In the genomic region with DNA sequence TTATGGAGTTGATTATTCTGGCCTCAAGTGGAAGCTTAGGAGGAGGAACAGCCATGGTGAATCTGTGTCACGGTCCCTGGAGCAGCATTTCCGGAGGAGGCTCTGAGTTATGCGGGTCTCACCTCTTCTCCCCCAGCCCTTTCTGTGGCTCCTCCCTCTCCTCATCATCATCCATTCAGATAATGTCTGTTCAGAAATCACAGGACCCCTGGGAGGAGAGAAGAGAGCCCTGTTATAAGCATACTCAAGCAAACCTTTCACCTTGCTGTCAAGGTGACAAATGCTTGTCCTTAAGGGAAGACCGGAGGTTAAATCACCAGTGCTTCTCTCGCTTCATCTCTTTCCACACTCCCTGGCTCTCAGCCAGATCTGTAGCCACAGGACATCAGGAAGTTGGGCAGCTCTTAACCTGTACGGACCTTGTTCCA, we compare ENCODE assay signal across 12 mouse cellular contexts.
DNase-seq lines count a peak whose midpoint lies in the region; ATAC-seq and TF ChIP-seq lines count a peak whose summit lies in the region.
"Had no signal": no experiment of that assay in that cellular context is flagged by ENCODE, and none has a peak within 500 bp of the region (broad histone marks: within the 10 kb centered on the region; RNA-seq: fewer than 3 reads in every experiment).

No protein-coding gene starts in this region.

- H3K36me3 ChIP-seq in kidney, embryonic 15.5 days = no peaks in the 10 kb centered on the region
- no peaks in the 10 kb centered on the region for H3K36me3 ChIP-seq in kidney, postnatal 0 days (ENCODE audit: insufficient read depth, low read length)
- H3K36me3 ChIP-seq in limb, embryonic 10.5 days = no peaks in the 10 kb centered on the region
- H3K36me3 ChIP-seq: embryonic facial prominence, embryonic 15.5 days; midbrain, embryonic 15.5 days had no signal

- no peak overlapping the region for H3K9ac ChIP-seq in kidney, embryonic 15.5 days
- H3K9ac ChIP-seq in kidney, postnatal 0 days (ENCODE audit: low read depth, low read length) = no peak overlapping the region
- H3K9ac ChIP-seq: embryonic facial prominence, embryonic 15.5 days; liver, embryonic 12.5 days; midbrain, embryonic 15.5 days had no signal

- peaks cover 20% of the 10 kb centered on the region for H3K4me1 ChIP-seq in kidney, embryonic 15.5 days
- H3K4me1 ChIP-seq in kidney, postnatal 0 days (replicated peaks; ENCODE audit: insufficient read depth, low read length) = 0 out of 2 replicates have a peak, but pooled peaks cover 3% of the 10 kb centered on the region
- peaks cover 8% of the 10 kb centered on the region for H3K4me1 ChIP-seq in limb, embryonic 10.5 days
- H3K4me1 ChIP-seq: liver, embryonic 12.5 days had no signal

- no peak for DNase-seq in kidney, adult 11 months
- peak; percentile 35 for DNase-seq in adrenal gland, adult 2 months
- peak; percentile 7 for DNase-seq in cerebellum, adult 8-10 months
- DNase-seq in kidney, postnatal 0 days (ENCODE audit: low spot score) = peak; percentile 81
- no peak for DNase-seq in layer of hippocampus, postnatal 14 days (ENCODE audit: low spot score in 2 of 2)
- no peak for DNase-seq in limb, embryonic 10.5 days (ENCODE audit: low spot score)
- DNase-seq in layer of hippocampus, postnatal 10 days (ENCODE audit: low spot score in 2 of 2) = no peak
- DNase-seq: right cerebral cortex, adult 18-20 months had no signal

- 6% methylated on average over 6 of the region's 6 CpGs for WGBS in kidney, embryonic 15.5 days
- WGBS in kidney, postnatal 0 days = 16% methylated on average over 6 of the region's 6 CpGs
- WGBS in limb, embryonic 10.5 days = 50% methylated on average over 6 of the region's 6 CpGs

- 0 out of 2 replicates have a peak overlapping the region, but pooled peaks have one; percentile 9 for H3K27ac ChIP-seq in kidney, embryonic 15.5 days
- no peak overlapping the region for H3K27ac ChIP-seq in kidney, postnatal 0 days
- no peak overlapping the region for H3K27ac ChIP-seq in limb, embryonic 10.5 days
- H3K27ac ChIP-seq: embryonic facial prominence, embryonic 15.5 days; liver, embryonic 12.5 days; midbrain, embryonic 15.5 days had no signal

- no peak overlapping the region for H3K4me2 ChIP-seq in kidney, embryonic 15.5 days
- no peak overlapping the region for H3K4me2 ChIP-seq in kidney, postnatal 0 days (ENCODE audit: low read length)
- H3K4me2 ChIP-seq: embryonic facial prominence, embryonic 15.5 days; liver, embryonic 12.5 days; midbrain, embryonic 15.5 days had no signal

- no peaks in the 10 kb centered on the region for H3K9me3 ChIP-seq in kidney, embryonic 15.5 days (replicated peaks)
- no peaks in the 10 kb centered on the region for H3K9me3 ChIP-seq in kidney, postnatal 0 days (replicated peaks; ENCODE audit: low read length)
- H3K9me3 ChIP-seq in limb, embryonic 10.5 days (replicated peaks) = no peaks in the 10 kb centered on the region
- H3K9me3 ChIP-seq: embryonic facial prominence, embryonic 15.5 days; liver, embryonic 12.5 days; midbrain, embryonic 15.5 days had no signal

- H3K4me3 ChIP-seq in kidney, embryonic 15.5 days (replicated peaks) = no peak overlapping the region
- H3K4me3 ChIP-seq in kidney, postnatal 0 days (replicated peaks; ENCODE audit: low read depth, low read length) = no peak overlapping the region
- no peak overlapping the region for H3K4me3 ChIP-seq in limb, embryonic 10.5 days
- H3K4me3 ChIP-seq: embryonic facial prominence, embryonic 15.5 days; liver, embryonic 12.5 days; midbrain, embryonic 15.5 days had no signal

- H3K27me3 ChIP-seq in kidney, embryonic 15.5 days = no peaks in the 10 kb centered on the region
- no peaks in the 10 kb centered on the region for H3K27me3 ChIP-seq in kidney, postnatal 0 days (ENCODE audit: insufficient read depth, low read length)
- no peaks in the 10 kb centered on the region for H3K27me3 ChIP-seq in limb, embryonic 10.5 days (ENCODE audit: low read depth, poor library complexity, severe bottlenecking)
- H3K27me3 ChIP-seq: embryonic facial prominence, embryonic 15.5 days; liver, embryonic 12.5 days; midbrain, embryonic 15.5 days had no signal

- TF ChIP-seq CTCF in kidney, postnatal 0 days (IDR thresholded peaks at IDR 0.05; ENCODE audit: low read depth) = no peak

- ATAC-seq in kidney, embryonic 15.5 days (replicated peaks; ENCODE audit: low FRiP score) = peak; percentile 83
- ATAC-seq in kidney, postnatal 0 days (replicated peaks; ENCODE audit: low FRiP score, low read depth) = peak; percentile 43; the same call in 1 of the 2 replicates
- ATAC-seq: liver, embryonic 12.5 days; midbrain, embryonic 15.5 days had no signal

Comparison
In these comparisons a context has a peak if more than half of its experiments do, and no peak if none do; other contexts are left out.
1. DNase-seq: peak in adrenal gland, adult 2 months (single experiment), cerebellum, adult 8-10 months (single experiment) and kidney, postnatal 0 days (single experiment); none in kidney, adult 11 months (single experiment), layer of hippocampus, postnatal 14 days (0 of 2), limb, embryonic 10.5 days (single experiment) and layer of hippocampus, postnatal 10 days (0 of 2).